Mouse (Mus musculus) CH12.LX (cell line): Measurements from ENCODE around the gene Cep170b. TPM values are rescaled to one million over a fixed set of nuclear protein-coding genes. Genes with fewer than 3 reads are reported as not detected.

Experiments used
- DNase-seq: peaks from one replicate; pipeline ENCODE4 v3.0.0-alpha.2; 2013; ENCODE audit errors: extremely low read depth
- H3K27ac ChIP-seq: 2 replicates; pipeline ENCODE4 v1.5.1; 2012; ENCODE audit warnings: low read depth, mild to moderate bottlenecking, control low read depth, moderate library complexity; ENCODE audit not compliant: insufficient read depth
- H3K27me3 ChIP-seq: replicated peaks from 2 replicates; pipeline ENCODE3; 2012; ENCODE audit warnings: inconsistent platforms
- H3K36me3 ChIP-seq, 2 experiments: replicated peaks in 1 of 2; 2 replicates each; pipeline versions ENCODE3 to v1.6.1; 2012; ENCODE audit warnings: inconsistent platforms in 1 of 2, low read length in 1 of 2, mild to moderate bottlenecking in 1 of 2, mixed read lengths in 1 of 2, moderate library complexity in 1 of 2; ENCODE audit not compliant: control insufficient read depth in 1 of 2, insufficient read depth in 1 of 2
- H3K4me1 ChIP-seq, 2 experiments: 2 replicates each; pipeline ENCODE4 v1.6.1; 2012; ENCODE audit warnings: inconsistent platforms in 1 of 2, moderate library complexity in 1 of 2; ENCODE audit not compliant: insufficient read depth in 2 of 2, control insufficient read depth in 1 of 2
- H3K4me2 ChIP-seq: 2 replicates; pipeline ENCODE4 v1.6.1; 2012; ENCODE audit warnings: low read depth, mild to moderate bottlenecking, control low read depth; ENCODE audit not compliant: poor library complexity, insufficient read depth, severe bottlenecking
- H3K4me3 ChIP-seq, 3 experiments: fragments of 150-350 bp in 1 of 3; sonication (generic) in 1 of 3; replicated peaks in 1 of 3; 2 replicates each; pipeline versions ENCODE3 to v1.5.1; 2011 to 2012; ENCODE audit warnings: low read depth in 2 of 3, low read length in 2 of 3, mild to moderate bottlenecking in 2 of 3, moderate library complexity in 2 of 3, control low read depth in 1 of 3, improper control_type of control experiment in 1 of 3, inconsistent platforms in 1 of 3, mixed read lengths in 1 of 3; ENCODE audit not compliant: poor library complexity in 1 of 3
- H3K79me2 ChIP-seq: replicated peaks from 2 replicates; pipeline ENCODE4 v1.6.1; 2012; ENCODE audit warnings: mild to moderate bottlenecking, moderate library complexity; ENCODE audit not compliant: control insufficient read depth, poor library complexity, insufficient read depth, severe bottlenecking; ENCODE audit errors: extremely low read depth
- H3K9ac ChIP-seq: 2 replicates; pipeline ENCODE4 v1.6.1; 2012; ENCODE audit warnings: low read depth, mild to moderate bottlenecking, control low read depth, moderate library complexity; ENCODE audit not compliant: insufficient read depth
- H3K9me3 ChIP-seq: replicated peaks from 2 replicates; pipeline ENCODE3; 2012; ENCODE audit warnings: low read length, inconsistent platforms, mixed read lengths
- CHD1 ChIP-seq: IDR thresholded peaks from 2 replicates; pipeline ENCODE4 v1.6.1; 2012; ENCODE audit warnings: low read depth, low read length, improper control_type of control experiment, inconsistent platforms
- CHD2 ChIP-seq: IDR thresholded peaks from 2 replicates; pipeline ENCODE4 v1.6.1; 2011; ENCODE audit warnings: low read length, improper control_type of control experiment
- EP300 ChIP-seq: IDR thresholded peaks from 2 replicates; pipeline ENCODE4 v1.6.1; 2011; ENCODE audit warnings: low read length, improper control_type of control experiment
- IRF4 ChIP-seq: IDR thresholded peaks from 2 replicates; pipeline ENCODE4 v1.6.1; 2014; ENCODE audit warnings: low read depth, mild to moderate bottlenecking, inconsistent platforms, low read length, improper control_type of control experiment
- KAT2A ChIP-seq: IDR thresholded peaks from 2 replicates; pipeline ENCODE4 v1.6.1; 2012; ENCODE audit warnings: low read length, improper control_type of control experiment, inconsistent platforms; ENCODE audit not compliant: insufficient replicate concordance
- MAFK ChIP-seq: IDR thresholded peaks from 2 replicates; pipeline ENCODE4 v1.6.1; 2011; ENCODE audit warnings: low read length, improper control_type of control experiment; ENCODE audit not compliant: insufficient replicate concordance
- MYC ChIP-seq: IDR thresholded peaks from 2 replicates; pipeline ENCODE4 v1.6.1; 2011; ENCODE audit warnings: low read depth, mild to moderate bottlenecking, improper control_type of control experiment, low read length
- NELFE ChIP-seq: IDR thresholded peaks from 2 replicates; pipeline ENCODE4 v1.6.1; 2011; ENCODE audit warnings: low read depth, low read length, improper control_type of control experiment
- NRF1 ChIP-seq: IDR thresholded peaks from 2 replicates; pipeline ENCODE4 v1.6.1; 2014; ENCODE audit warnings: low read depth, mild to moderate bottlenecking, inconsistent platforms, low read length, improper control_type of control experiment, moderate library complexity
- PAX5 ChIP-seq: IDR thresholded peaks from 2 replicates; pipeline ENCODE4 v1.6.1; 2012; ENCODE audit warnings: low read length, inconsistent platforms, mixed read lengths
- POLR2AphosphoS2 ChIP-seq: IDR thresholded peaks from 2 replicates; pipeline ENCODE4 v1.6.1; 2011; ENCODE audit warnings: low read depth, low read length, improper control_type of control experiment
- SMC3 ChIP-seq: IDR thresholded peaks from 2 replicates; pipeline ENCODE4 v1.6.1; 2011; ENCODE audit warnings: low read depth, low read length, improper control_type of control experiment
- TBP ChIP-seq: conservative IDR thresholded peaks from 2 replicates; pipeline ENCODE4 v1.6.1; 2011; ENCODE audit warnings: low read depth, low read length, improper control_type of control experiment
- USF1 ChIP-seq: IDR thresholded peaks from 2 replicates; pipeline ENCODE4 v1.6.1; 2014; ENCODE audit warnings: low read depth, mild to moderate bottlenecking, inconsistent platforms, low read length, improper control_type of control experiment
- ZC3H11A ChIP-seq: IDR thresholded peaks from 2 replicates; pipeline ENCODE4 v1.6.1; 2012; ENCODE audit warnings: low read depth, mild to moderate bottlenecking, inconsistent platforms, low read length, improper control_type of control experiment
- ZKSCAN1 ChIP-seq: IDR thresholded peaks from 2 replicates; pipeline ENCODE4 v1.6.1; 2012; ENCODE audit warnings: low read depth, inconsistent platforms, low read length, improper control_type of control experiment, borderline replicate concordance
- dilution Hi-C: fragments of 300-500 bp; cut with MboI; formaldehyde crosslinking; loops from 2 replicates; pipeline ENCODE4 v1.14.3; 2020; ENCODE audit warnings: low sequenced_read_pairs; ENCODE audit not compliant: extremely low pct_unique_long_range_greater_than_20kb, extremely low pct_ligation_motif_present
- in situ Hi-C: fragments of 300-500 bp; cut with MboI; formaldehyde crosslinking; loops from 3 replicates; pipeline ENCODE4 v1.14.3; 2019; ENCODE audit warnings: low sequenced_read_pairs, low pct_ligation_motif_present, low pct_unique_long_range_greater_than_20kb, mixed read lengths
- polyA plus RNA-seq: library from polyadenylated mRNA; unstranded; fragments of >175 nt; gene quantifications from 2 replicates; pipeline ENCODE4 v1.2.1, GENCODE M21; 2012; ENCODE audit warnings: low read depth; ENCODE audit not compliant: insufficient read length
- total RNA-seq, 2 experiments: library from RNA; depleted of rRNA; stranded (reverse); fragments of 300-350 nt in 1 of 2; fragments of >200 nt in 1 of 2; gene quantifications; 2 replicates each; pipeline ENCODE4 v1.2.3; 2012 to 2014

Cep170b gene
- total and polyA plus RNA-seq, 3 experiments, result 39.1 to 63.1 (median 48.1) TPM

GRCm38 (mm10) chr12:112755900-112756299 lies 35.6 kb downstream of the Cep170b start:
- H3K9ac ChIP-seq, result no peak overlapping the region
- H3K27me3 ChIP-seq, result no peaks in the 10 kb centered on the region
- H3K4me1 ChIP-seq, result peaks cover 4 to 9% of the 10 kb centered on the region in 2 experiments; a peak in 2 of 4 replicates
- H3K79me2 ChIP-seq, result no peaks in the 10 kb centered on the region
- no peak overlapping the region for H3K4me2 ChIP-seq
- H3K27ac ChIP-seq, result no peak overlapping the region
- no peak for TF ChIP-seq MAFK
- no peak for TF ChIP-seq PAX5
- TF ChIP-seq IRF4, result no peak
- no peak for TF ChIP-seq ZC3H11A
- TF ChIP-seq CHD2, result no peak
- no peak for TF ChIP-seq KAT2A
- in situ Hi-C loops, result loop anchor here (5.0 kb wide), 1 partner anchor 41 kb away; no protein-coding TSS in a partner anchor
- dilution Hi-C loops, result no loop called here
- no peak for DNase-seq
- no peak overlapping the region for H3K4me3 ChIP-seq
- peaks cover 14% of the 10 kb centered on the region for H3K9me3 ChIP-seq
- no peaks in the 10 kb centered on the region for H3K36me3 ChIP-seq

- H3K9me3 ChIP-seq, result peaks cover 14% of the 10 kb centered on the region
- peaks cover 4 to 15% of the 10 kb centered on the region in 2 experiments; a peak in 2 of 4 replicates for H3K4me1 ChIP-seq
- H3K27me3 ChIP-seq, result no peaks in the 10 kb centered on the region
- no peak for TF ChIP-seq USF1
- no peak for TF ChIP-seq NELFE
- TF ChIP-seq CHD1, result no peak
- TF ChIP-seq NRF1, result no peak
- TF ChIP-seq MYC, result no peak
- no peak for TF ChIP-seq TBP
- no peak for TF ChIP-seq ZKSCAN1
- TF ChIP-seq IRF4, result no peak
- no peak for TF ChIP-seq EP300
- TF ChIP-seq POLR2AphosphoS2, result no peak
- no peak for TF ChIP-seq SMC3
- H3K9ac ChIP-seq, result no peak overlapping the region
- peaks cover 0 to under 1% of the 10 kb centered on the region in 2 experiments for H3K36me3 ChIP-seq
- H3K4me2 ChIP-seq, result no peak overlapping the region
- no peak for DNase-seq
- no peak overlapping the region for H3K27ac ChIP-seq
- in situ Hi-C loops (loop anchor here (5.0 kb wide), 1 partner anchor 39 kb away; no protein-coding TSS in a partner anchor), dilution Hi-C loops (no loop called here)
- H3K4me3 ChIP-seq, result no peak overlapping the region
- H3K79me2 ChIP-seq, result no peaks in the 10 kb centered on the region
Observed at GRCm38 (mm10) chr12:112757896-112758295, 37.6 kb downstream of the Cep170b start.
